Mouse (Mus musculus): ENCODE results near the gene Tas2r144. TPM values are rescaled to one million over a fixed set of nuclear protein-coding genes. Genes with fewer than 3 reads are reported as not detected.

Tas2r144 gene
- polyA plus RNA-seq, 1 experiment from 2014 or later, result not detected

DNA sequence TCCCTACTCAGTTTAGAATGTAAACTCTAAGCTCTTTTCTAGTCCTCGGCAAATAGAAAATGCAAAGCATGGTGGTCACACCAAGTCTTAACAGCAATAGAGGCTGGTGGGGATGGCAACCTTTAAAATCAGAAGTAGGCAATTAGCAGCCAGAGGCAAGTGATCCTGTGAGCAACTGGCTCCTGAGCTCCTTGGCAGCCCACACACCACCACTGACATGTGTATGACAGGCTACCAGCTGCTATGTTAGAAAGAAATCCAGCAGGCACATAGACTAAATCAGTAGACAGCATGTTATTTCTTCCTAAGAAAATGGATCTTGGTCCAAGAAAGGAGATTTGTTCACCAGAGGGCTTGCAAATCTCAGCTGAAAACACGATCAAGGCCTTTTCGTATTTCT, 16.1 kb downstream of the Tas2r144 start:
- DNase-seq (ENCODE audit: low spot score) (no peak), ATAC-seq (ENCODE audit: insufficient number of reproducible peaks, low FRiP score, low TSS enrichment, low read depth) (no peak)
- Histone ChIP-seq H3K9me3 (ENCODE audit: control insufficient read depth, low read length) (no peaks in the 10 kb centered on the region), H3K27ac (replicated peaks; ENCODE audit: low read depth, low read length) (no peak overlapping the region), H3K4me3 (ENCODE audit: low read depth, low read length) (no peak overlapping the region), H3K36me3 (ENCODE audit: control insufficient read depth, insufficient read depth, low read length) (no peaks in the 10 kb centered on the region), H3K27me3 (ENCODE audit: control insufficient read depth, insufficient read depth, low read length) (no peaks in the 10 kb centered on the region), H3K4me2 (ENCODE audit: low read depth, severe bottlenecking) (no peak overlapping the region), H3K4me1 (ENCODE audit: control insufficient read depth, insufficient read depth, low read length) (no peaks in the 10 kb centered on the region), H3K9ac (ENCODE audit: low read length) (no peak overlapping the region)
- 97% methylated on average over 3 of the region's 3 CpGs for WGBS

DNA sequence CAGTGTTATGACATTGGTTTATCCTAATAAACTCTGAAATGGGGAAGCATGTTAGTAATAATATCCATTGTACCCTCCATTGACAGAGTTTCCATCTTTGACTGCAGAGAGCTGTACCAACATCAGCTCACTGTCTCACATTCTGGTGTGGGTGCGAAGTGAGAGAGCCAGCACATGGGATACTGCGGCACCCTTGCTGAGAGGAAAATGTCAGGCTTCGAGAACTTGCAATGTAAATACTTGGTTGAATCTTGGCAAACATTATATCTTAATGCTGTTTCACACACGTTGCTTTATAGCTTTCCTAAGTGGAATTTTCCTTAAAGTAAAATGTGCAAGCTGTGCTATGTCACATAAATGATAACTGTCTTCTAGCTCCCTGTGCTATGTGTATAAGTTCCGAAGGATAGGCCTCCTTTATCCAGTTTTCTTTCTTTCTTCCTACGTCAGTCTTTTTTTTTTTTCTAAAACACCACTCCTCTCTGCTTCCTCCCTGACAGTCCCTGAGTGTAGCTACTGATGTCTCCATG, 22.2 kb downstream of the Tas2r144 start:
- no peak overlapping the region for H3K4me2 ChIP-seq (ENCODE audit: low read depth, severe bottlenecking)

DNA sequence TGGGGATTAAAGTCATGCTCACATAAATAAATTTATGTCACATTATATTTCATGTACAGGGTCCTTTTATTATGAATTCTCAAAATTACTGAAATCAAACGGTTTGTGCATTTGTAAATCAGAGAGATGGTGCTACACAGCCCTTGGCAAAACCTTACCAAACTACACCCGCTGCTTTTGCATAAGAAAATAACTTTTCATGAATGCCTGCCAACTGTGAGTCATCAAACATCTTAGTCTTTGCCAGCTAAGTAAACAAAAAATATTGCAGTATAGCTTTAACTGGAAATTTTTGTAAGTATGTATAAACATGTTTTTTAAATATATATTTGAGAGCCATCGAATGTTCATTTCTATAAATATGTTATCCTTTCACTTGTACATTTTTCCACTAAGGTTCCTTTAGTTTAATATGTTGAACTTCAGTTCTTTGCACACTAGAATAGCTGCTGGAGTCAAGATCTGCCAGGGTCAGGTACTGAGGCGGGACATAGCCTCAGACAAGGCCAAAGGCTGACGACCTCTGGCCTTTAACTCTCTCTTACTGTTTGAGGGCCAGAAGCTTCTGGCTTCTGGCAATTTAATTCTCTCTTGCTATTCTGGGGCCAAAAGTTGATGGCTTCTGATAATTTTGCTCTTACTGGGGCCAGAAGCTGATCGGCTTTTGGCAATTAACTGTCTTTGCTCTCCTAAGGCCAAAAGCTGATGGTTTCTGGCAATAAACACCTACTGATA, 26.4 kb downstream of the Tas2r144 start:
- DNase-seq (ENCODE audit: low spot score) (no peak), ATAC-seq (ENCODE audit: insufficient number of reproducible peaks, low FRiP score, low TSS enrichment, low read depth) (no peak)
- H3K9me3 ChIP-seq (ENCODE audit: control insufficient read depth, low read length), result no peaks in the 10 kb centered on the region
- no peak overlapping the region for H3K9ac ChIP-seq (ENCODE audit: low read length)
- H3K4me3 ChIP-seq (ENCODE audit: low read depth, low read length), result no peak overlapping the region
- H3K27ac ChIP-seq (replicated peaks; ENCODE audit: low read depth, low read length), result no peak overlapping the region
- no peaks in the 10 kb centered on the region for H3K4me1 ChIP-seq (ENCODE audit: control insufficient read depth, insufficient read depth, low read length)
- 71% methylated on average over 6 of the region's 6 CpGs for WGBS
- H3K36me3 ChIP-seq (ENCODE audit: control insufficient read depth, insufficient read depth, low read length), result no peaks in the 10 kb centered on the region
- 0 out of 2 replicates have a peak, but pooled peaks cover under 1% of the 10 kb centered on the region for H3K27me3 ChIP-seq (ENCODE audit: control insufficient read depth, insufficient read depth, low read length)
- no peak overlapping the region for H3K4me2 ChIP-seq (ENCODE audit: low read depth, severe bottlenecking)

More for the DNA sequence above, 22.2 kb downstream of the Tas2r144 start:
- no peak overlapping the region for H3K9ac ChIP-seq (ENCODE audit: low read length)
- no peak for DNase-seq (ENCODE audit: low spot score)
- no peak overlapping the region for H3K4me3 ChIP-seq (ENCODE audit: low read depth, low read length)
- no peak overlapping the region for H3K27ac ChIP-seq (replicated peaks; ENCODE audit: low read depth, low read length)
- WGBS, result 76% methylated on average over 6 of the region's 6 CpGs
- no peaks in the 10 kb centered on the region for H3K9me3 ChIP-seq (ENCODE audit: control insufficient read depth, low read length)
- H3K4me1 ChIP-seq (ENCODE audit: control insufficient read depth, insufficient read depth, low read length), result no peaks in the 10 kb centered on the region
- no peaks in the 10 kb centered on the region for H3K27me3 ChIP-seq (ENCODE audit: control insufficient read depth, insufficient read depth, low read length)
- no peak for ATAC-seq (ENCODE audit: insufficient number of reproducible peaks, low FRiP score, low TSS enrichment, low read depth)
- no peaks in the 10 kb centered on the region for H3K36me3 ChIP-seq (ENCODE audit: control insufficient read depth, insufficient read depth, low read length)

DNA sequence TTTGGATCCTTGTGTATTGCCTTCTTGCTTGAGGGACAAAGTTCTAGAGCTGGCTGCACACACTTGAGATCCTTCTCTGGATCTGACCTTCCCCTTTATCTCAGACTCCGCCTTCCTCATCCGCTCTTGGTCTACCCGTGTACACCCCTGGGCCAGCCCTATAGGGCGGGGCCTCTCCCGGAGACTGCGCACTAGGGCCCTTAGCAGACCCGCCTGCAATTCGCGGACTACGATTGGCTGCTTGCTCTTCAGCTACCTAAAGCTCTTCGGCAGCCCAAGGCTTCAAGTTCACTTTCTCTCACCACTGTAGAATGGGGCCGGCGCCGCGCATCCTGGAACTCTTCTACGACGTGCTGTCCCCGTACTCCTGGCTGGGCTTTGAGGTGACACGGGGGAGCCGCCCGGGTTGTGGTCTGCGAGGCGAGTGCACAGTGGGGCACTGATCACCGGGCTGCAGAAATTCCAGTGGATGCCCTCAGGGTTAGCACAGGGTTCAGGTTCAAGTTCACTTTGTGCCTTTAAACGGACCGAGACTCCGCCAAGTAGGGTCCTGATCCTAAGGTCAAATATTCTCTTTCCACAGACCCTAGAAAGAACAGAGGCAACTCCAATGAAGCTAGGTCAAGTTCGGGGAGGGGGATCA, 30.7 kb downstream of the Tas2r144 start, which contains the start of gene Gstk1:
Gene Gstk1, plus strand, starts transcription at position 225 of the 643 bp plus-strand sequence.
- no peaks in the 10 kb centered on the region for H3K36me3 ChIP-seq (ENCODE audit: control insufficient read depth, insufficient read depth, low read length)
- 0 out of 2 replicates have a peak, but pooled peaks cover 2% of the 10 kb centered on the region for H3K27me3 ChIP-seq (ENCODE audit: control insufficient read depth, insufficient read depth, low read length)
- WGBS, result 3% methylated on average over 28 of the region's 28 CpGs
- peak; percentile 98 for ATAC-seq (ENCODE audit: insufficient number of reproducible peaks, low FRiP score, low TSS enrichment, low read depth)
- no peak within 1 kb of the TSS for H3K27ac ChIP-seq (replicated peaks; ENCODE audit: low read depth, low read length)
- peak within 1 kb of the TSS; percentile 78 for H3K4me2 ChIP-seq (ENCODE audit: low read depth, severe bottlenecking)
- peak within 1 kb of the TSS; percentile 38 for H3K4me3 ChIP-seq (ENCODE audit: low read depth, low read length)
- DNase-seq (ENCODE audit: low spot score), result peak; percentile 84
- no peaks in the 10 kb centered on the region for H3K4me1 ChIP-seq (ENCODE audit: control insufficient read depth, insufficient read depth, low read length)
- H3K9ac ChIP-seq (ENCODE audit: low read length), result peak within 1 kb of the TSS; percentile 43; the same call in 1 of the 2 replicates
- no peaks in the 10 kb centered on the region for H3K9me3 ChIP-seq (ENCODE audit: control insufficient read depth, low read length)

DNA sequence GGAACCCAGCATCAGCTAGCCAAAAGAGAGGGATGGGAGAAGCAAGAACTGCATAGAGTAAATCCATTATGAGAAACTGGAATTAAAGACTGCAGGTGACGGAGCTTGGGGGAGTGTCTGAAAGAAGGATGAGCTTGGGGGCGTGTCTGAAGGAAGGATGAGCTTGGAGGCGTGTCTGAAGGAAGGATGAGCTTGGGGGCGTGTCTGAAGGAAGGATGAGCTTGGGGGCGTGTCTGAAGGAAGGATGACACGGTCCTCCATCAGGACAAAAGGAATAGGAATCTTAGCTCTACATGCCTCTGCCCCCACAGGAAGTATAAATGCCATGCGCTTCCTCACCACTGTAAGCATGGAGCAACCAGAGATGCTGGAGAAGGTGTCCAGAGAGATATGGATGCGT, 32.0 kb downstream of the Tas2r144 start:
- ATAC-seq (ENCODE audit: insufficient number of reproducible peaks, low FRiP score, low TSS enrichment, low read depth) (no peak), DNase-seq (ENCODE audit: low spot score) (no peak)
- 5% methylated on average over 8 of the region's 8 CpGs for WGBS
- Histone ChIP-seq H3K36me3 (ENCODE audit: control insufficient read depth, insufficient read depth, low read length) (no peaks in the 10 kb centered on the region), H3K27me3 (ENCODE audit: control insufficient read depth, insufficient read depth, low read length) (0 out of 2 replicates have a peak, but pooled peaks cover 2% of the 10 kb centered on the region), H3K4me3 (ENCODE audit: low read depth, low read length) (no peak overlapping the region), H3K9me3 (ENCODE audit: control insufficient read depth, low read length) (no peaks in the 10 kb centered on the region), H3K4me1 (ENCODE audit: control insufficient read depth, insufficient read depth, low read length) (no peaks in the 10 kb centered on the region), H3K27ac (replicated peaks; ENCODE audit: low read depth, low read length) (no peak overlapping the region), H3K9ac (ENCODE audit: low read length) (no peak overlapping the region), H3K4me2 (ENCODE audit: low read depth, severe bottlenecking) (no peak overlapping the region)

DNA sequence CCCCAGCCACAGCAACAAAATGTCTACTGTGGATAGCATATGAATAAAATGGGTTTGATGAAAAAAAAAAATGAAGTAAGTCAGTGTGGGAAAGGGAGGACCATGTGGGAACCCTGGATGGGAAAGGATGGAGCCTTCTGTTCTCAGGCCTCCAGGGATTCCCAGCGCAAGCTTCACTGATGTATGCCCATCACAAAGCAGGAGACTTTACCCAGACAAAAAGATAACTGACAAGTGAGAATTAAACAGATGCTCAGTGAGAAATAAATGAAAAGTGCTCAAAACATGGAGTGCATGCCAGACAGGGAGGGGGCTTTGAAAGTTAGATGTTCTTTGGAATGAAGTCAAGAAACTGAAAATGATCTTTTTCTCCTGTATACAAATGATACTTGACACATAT, 32.9 kb downstream of the Tas2r144 start:
- Histone ChIP-seq H3K27ac (replicated peaks; ENCODE audit: low read depth, low read length) (no peak overlapping the region), H3K4me2 (ENCODE audit: low read depth, severe bottlenecking) (no peak overlapping the region), H3K9ac (ENCODE audit: low read length) (no peak overlapping the region), H3K4me3 (ENCODE audit: low read depth, low read length) (no peak overlapping the region), H3K9me3 (ENCODE audit: control insufficient read depth, low read length) (no peaks in the 10 kb centered on the region), H3K36me3 (ENCODE audit: control insufficient read depth, insufficient read depth, low read length) (no peaks in the 10 kb centered on the region), H3K4me1 (ENCODE audit: control insufficient read depth, insufficient read depth, low read length) (no peaks in the 10 kb centered on the region), H3K27me3 (ENCODE audit: control insufficient read depth, insufficient read depth, low read length) (0 out of 2 replicates have a peak, but pooled peaks cover 2% of the 10 kb centered on the region)
- no peak for DNase-seq (ENCODE audit: low spot score)
- WGBS, result 96% methylated on average over 1 of the region's 1 CpGs
- no peak for ATAC-seq (ENCODE audit: insufficient number of reproducible peaks, low FRiP score, low TSS enrichment, low read depth)

DNA sequence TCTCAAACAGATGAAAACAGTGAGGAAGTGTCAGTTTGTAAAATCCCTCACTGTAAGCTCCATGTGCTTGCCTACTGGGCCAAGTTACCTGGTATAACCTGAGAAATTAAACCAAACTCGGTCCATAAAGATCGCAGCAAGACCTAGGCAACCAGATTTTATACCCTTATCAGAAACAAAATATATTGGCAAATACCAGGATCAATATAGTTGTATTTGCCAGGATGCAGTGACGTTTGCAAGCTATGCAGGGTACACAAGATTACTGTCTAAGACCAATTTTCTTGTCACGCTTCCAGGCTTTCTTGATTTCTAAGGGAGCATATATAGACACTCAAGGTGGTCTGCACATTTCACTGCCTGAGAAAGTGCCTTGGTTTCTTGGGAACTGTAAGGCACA, 36.7 kb downstream of the Tas2r144 start:
- Histone ChIP-seq H3K9me3 (ENCODE audit: control insufficient read depth, low read length) (no peaks in the 10 kb centered on the region), H3K4me1 (ENCODE audit: control insufficient read depth, insufficient read depth, low read length) (no peaks in the 10 kb centered on the region), H3K4me3 (ENCODE audit: low read depth, low read length) (no peak overlapping the region), H3K27ac (replicated peaks; ENCODE audit: low read depth, low read length) (no peak overlapping the region), H3K4me2 (ENCODE audit: low read depth, severe bottlenecking) (no peak overlapping the region), H3K27me3 (ENCODE audit: control insufficient read depth, insufficient read depth, low read length) (no peaks in the 10 kb centered on the region), H3K9ac (ENCODE audit: low read length) (no peak overlapping the region), H3K36me3 (ENCODE audit: control insufficient read depth, insufficient read depth, low read length) (no peaks in the 10 kb centered on the region)
- 92% methylated on average over 4 of the region's 4 CpGs for WGBS
- no peak for DNase-seq (ENCODE audit: low spot score)
- ATAC-seq (ENCODE audit: insufficient number of reproducible peaks, low FRiP score, low TSS enrichment, low read depth), result no peak

DNA sequence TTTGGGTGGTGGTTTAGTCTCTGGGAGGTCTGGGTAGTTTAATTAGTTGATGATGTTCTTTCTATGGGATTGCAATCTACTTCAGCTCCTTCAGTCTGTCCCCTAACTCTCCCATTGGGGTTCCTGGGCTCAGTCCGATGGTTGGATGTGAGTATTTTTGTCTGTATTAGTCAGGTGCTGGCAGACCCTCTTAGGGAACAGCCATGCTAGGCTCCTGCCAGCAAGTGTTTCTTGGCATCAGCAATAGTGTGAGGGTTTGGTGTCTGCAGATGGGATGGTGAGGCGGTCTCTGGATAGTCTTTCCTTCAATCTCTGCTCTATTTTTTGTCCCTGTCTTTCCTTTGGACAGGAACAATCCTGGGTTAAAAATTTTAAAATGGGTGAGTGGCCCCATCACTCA, 38.0 kb downstream of the Tas2r144 start:
- ATAC-seq (ENCODE audit: insufficient number of reproducible peaks, low FRiP score, low TSS enrichment, low read depth), result no peak
- 77% methylated on average over 2 of the region's 2 CpGs for WGBS
- no peaks in the 10 kb centered on the region for H3K36me3 ChIP-seq (ENCODE audit: control insufficient read depth, insufficient read depth, low read length)
- H3K9me3 ChIP-seq (ENCODE audit: control insufficient read depth, low read length), result no peaks in the 10 kb centered on the region
- H3K9ac ChIP-seq (ENCODE audit: low read length), result no peak overlapping the region
- no peak overlapping the region for H3K4me2 ChIP-seq (ENCODE audit: low read depth, severe bottlenecking)
- no peaks in the 10 kb centered on the region for H3K27me3 ChIP-seq (ENCODE audit: control insufficient read depth, insufficient read depth, low read length)
- H3K4me1 ChIP-seq (ENCODE audit: control insufficient read depth, insufficient read depth, low read length), result no peaks in the 10 kb centered on the region
- no peak overlapping the region for H3K4me3 ChIP-seq (ENCODE audit: low read depth, low read length)
- no peak overlapping the region for H3K27ac ChIP-seq (replicated peaks; ENCODE audit: low read depth, low read length)
- no peak for DNase-seq (ENCODE audit: low spot score)

Measured in limb, embryonic 11.5 days (tissue).